Mouse (Mus musculus) adrenal gland, postnatal 36 days (tissue): ENCODE results near the gene Rbl2. TPM values are rescaled to one million over a fixed set of nuclear protein-coding genes. Genes with fewer than 3 reads are reported as not detected.

Experiments
- DNase-seq, 2 experiments: peaks; one replicate each; pipeline ENCODE4 v3.0.0; 2021; ENCODE audit warnings: mixed read lengths in 1 of 2
- total RNA-seq, 2 experiments: library from RNA; stranded (reverse); gene quantifications; 2 replicates each; pipeline ENCODE4 v1.2.3; 2021

The Rbl2 gene
- total RNA-seq, 2 experiments from 2014 or later: 35.1 to 50.1 TPM

DNA sequence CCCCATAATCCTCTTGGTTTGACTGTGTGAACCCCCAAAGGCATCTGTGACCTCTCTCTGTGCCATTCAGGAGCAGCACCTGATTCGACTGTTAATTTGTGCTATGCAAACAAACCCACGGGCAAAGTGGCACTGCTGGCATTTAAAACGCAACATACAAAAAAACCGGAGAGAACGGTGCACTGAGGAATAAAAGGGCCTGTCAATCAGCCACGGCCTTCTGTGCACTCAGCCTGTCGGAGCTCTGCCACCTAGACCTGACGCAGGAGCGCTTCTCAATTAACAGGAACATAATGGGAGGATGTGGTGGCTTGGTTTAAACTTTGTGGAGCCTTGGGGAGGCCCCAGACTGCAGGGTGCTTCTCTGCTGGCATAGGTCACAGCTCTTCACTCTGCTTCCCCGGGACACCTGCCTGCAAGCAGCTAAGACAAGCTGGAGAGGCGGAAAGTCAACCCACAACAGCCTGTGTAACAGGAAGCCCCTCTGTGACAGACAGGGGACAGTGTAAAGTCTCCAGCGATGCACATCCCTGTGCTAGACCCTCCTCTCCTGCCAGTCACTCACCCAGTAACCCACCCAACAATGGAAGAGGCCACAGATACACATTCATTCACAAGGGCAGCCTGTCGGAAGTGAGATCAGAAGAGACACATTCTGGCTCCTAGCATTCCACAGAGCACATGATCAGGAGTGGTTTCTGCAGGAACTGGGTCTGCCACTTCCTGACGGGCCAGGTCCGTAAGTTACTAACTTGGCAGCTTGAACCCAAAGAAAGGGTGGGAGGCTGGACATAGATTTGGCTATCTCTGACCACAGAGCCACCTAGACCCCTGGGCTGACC is 90.3 kb downstream of the Rbl2 start:
- no peak for DNase-seq

GRCm38 (mm10) chr8:91170152-91170551 is 100.3 kb downstream of the Rbl2 start:
- DNase-seq: no peak

GRCm38 (mm10) chr8:91170914-91171313 is 101.1 kb downstream of the Rbl2 start:
- DNase-seq: no peak

GRCm38 (mm10) chr8:91171605-91172004 is 101.7 kb downstream of the Rbl2 start:
- no peak for DNase-seq

Other genes starting within 250 kb of the Rbl2 start
- 10 to 100 TPM; 68.7 to 93.5 TPM for gene Chd9, start 241.7 kb upstream of the Rbl2 start, total RNA-seq
- gene Aktip, start 129.9 kb downstream of the Rbl2 start, total RNA-seq: 10 to 100 TPM; 40.3 to 45.5 TPM
- 1 to 10 TPM; 6.5 to 7.1 TPM for gene Rpgrip1l, start 243.2 kb downstream of the Rbl2 start, total RNA-seq
- gene Fto, start 243.5 kb downstream of the Rbl2 start, total RNA-seq: 10 to 100 TPM; 71.6 to 81.6 TPM